Mouse (Mus musculus): ENCODE measurements around the gene Ice2. TPM values are rescaled to one million over a fixed set of nuclear protein-coding genes. Genes with fewer than 3 reads are reported as not detected.

Gene Ice2
- polyA plus RNA-seq, 1 experiment from 2014 or later = 12.6 TPM

DNA sequence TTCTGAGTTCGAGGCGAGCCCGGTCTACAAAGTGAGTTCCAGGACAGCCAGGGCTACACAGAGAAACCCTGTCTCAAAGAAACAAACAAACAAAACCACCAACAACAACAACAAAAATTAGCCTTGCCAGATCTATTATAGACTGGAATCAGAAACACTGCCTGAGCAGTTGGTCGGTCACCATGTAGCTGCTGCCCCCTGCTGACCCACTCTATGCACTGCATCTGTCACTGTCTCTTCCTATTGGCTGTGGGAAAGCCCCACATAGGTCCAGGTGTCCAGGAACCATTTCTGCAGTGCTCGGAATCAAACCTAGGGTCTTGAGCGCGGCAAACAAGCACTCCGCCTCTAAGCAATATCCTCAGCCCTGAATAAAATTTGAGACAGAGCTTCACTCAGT is 29.6 kb upstream of the Ice2 start:
- WGBS = 66% methylated on average over 8 of the region's 8 CpGs
- Histone ChIP-seq H3K27me3 (ENCODE audit: control insufficient read depth, insufficient read depth, low read length) (no peaks in the 10 kb centered on the region), H3K9ac (ENCODE audit: low read length) (no peak overlapping the region), H3K4me2 (ENCODE audit: low read depth, low read length) (no peak overlapping the region), H3K4me3 (ENCODE audit: low read length) (no peak overlapping the region), H3K36me3 (ENCODE audit: control insufficient read depth, insufficient read depth) (peaks cover 4% of the 10 kb centered on the region; the same call in 1 of the 2 replicates), H3K9me3 (replicated peaks; ENCODE audit: control insufficient read depth, low read length) (no peaks in the 10 kb centered on the region), H3K27ac (ENCODE audit: low read length) (no peak overlapping the region), H3K4me1 (ENCODE audit: control insufficient read depth, insufficient read depth, low read length) (peaks cover 7% of the 10 kb centered on the region; the same call in 1 of the 2 replicates)
- no peak for ATAC-seq (replicated peaks; ENCODE audit: extremely low read depth, insufficient read depth, low FRiP score)

DNA sequence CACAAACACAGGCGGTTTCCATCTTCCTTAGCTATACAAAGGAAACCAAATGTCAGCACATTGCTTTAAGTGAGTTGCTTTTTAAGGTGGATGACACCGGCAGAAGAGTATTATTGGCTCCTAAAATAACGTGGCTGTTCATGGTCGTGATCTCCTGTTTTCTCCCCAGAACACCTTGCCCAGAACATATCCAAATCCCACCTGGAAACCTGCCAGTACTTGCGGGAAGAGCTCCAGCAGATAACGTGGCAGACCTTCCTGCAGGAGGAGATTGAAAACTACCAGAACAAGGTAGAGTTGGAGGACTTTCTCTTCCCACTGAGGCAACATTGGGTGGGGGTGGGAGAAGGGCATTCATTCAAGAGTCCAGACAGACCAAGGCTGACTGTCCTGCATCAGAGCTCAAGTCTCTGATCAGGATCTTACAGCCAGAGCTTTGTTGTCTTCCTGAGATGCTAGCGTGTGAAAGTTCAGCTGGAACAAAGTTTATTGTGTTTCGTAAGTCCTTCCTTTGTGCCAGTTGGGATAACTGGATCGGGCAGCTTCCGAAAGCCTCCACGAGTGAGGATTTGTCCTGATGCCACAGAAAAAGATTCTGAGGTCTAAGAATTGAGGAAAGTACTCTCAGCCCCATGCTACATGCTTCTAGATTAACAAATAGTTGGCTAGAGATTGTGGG is 26.5 kb upstream of the Ice2 start:
- ATAC-seq (replicated peaks; ENCODE audit: extremely low read depth, insufficient read depth, low FRiP score) = no peak
- no peak overlapping the region for H3K9ac ChIP-seq (ENCODE audit: low read length)
- 57% methylated on average over 11 of the region's 11 CpGs for WGBS

DNA sequence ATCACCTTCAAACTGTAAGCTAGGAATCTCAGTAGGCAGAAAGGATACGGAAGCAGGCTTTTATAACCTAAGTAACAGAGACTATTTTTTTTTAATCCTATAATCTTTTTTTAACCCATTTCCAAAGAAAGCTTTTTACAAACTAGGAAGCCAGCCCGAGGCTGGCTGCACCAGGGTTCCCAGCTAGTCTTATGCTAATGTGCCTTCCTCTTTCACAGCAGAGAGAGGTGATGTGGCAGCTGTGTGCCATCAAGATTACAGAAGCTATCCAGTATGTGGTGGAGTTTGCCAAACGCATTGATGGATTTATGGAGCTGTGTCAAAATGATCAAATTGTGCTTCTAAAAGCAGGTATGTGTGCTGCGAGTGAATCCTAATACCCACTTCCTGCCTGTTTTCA is 24.8 kb upstream of the Ice2 start:
- Histone ChIP-seq H3K4me2 (ENCODE audit: low read depth, low read length) (no peak overlapping the region), H3K36me3 (ENCODE audit: control insufficient read depth, insufficient read depth) (peaks cover 10% of the 10 kb centered on the region), H3K27me3 (ENCODE audit: control insufficient read depth, insufficient read depth, low read length) (no peaks in the 10 kb centered on the region), H3K9me3 (replicated peaks; ENCODE audit: control insufficient read depth, low read length) (no peaks in the 10 kb centered on the region), H3K9ac (ENCODE audit: low read length) (no peak overlapping the region), H3K4me3 (ENCODE audit: low read length) (no peak overlapping the region), H3K27ac (ENCODE audit: low read length) (no peak overlapping the region), H3K4me1 (ENCODE audit: control insufficient read depth, insufficient read depth, low read length) (peaks cover 7% of the 10 kb centered on the region; the same call in 1 of the 2 replicates)
- WGBS = 59% methylated on average over 4 of the region's 4 CpGs
- no peak for ATAC-seq (replicated peaks; ENCODE audit: extremely low read depth, insufficient read depth, low FRiP score)

More for the DNA sequence above, 26.5 kb upstream of the Ice2 start:
- Histone ChIP-seq H3K4me1 (ENCODE audit: control insufficient read depth, insufficient read depth, low read length) (peaks cover 7% of the 10 kb centered on the region; the same call in 1 of the 2 replicates), H3K9me3 (replicated peaks; ENCODE audit: control insufficient read depth, low read length) (no peaks in the 10 kb centered on the region), H3K4me3 (ENCODE audit: low read length) (no peak overlapping the region), H3K27me3 (ENCODE audit: control insufficient read depth, insufficient read depth, low read length) (no peaks in the 10 kb centered on the region), H3K4me2 (ENCODE audit: low read depth, low read length) (no peak overlapping the region), H3K36me3 (ENCODE audit: control insufficient read depth, insufficient read depth) (peaks cover under 1% of the 10 kb centered on the region; the same call in 1 of the 2 replicates), H3K27ac (ENCODE audit: low read length) (no peak overlapping the region)

DNA sequence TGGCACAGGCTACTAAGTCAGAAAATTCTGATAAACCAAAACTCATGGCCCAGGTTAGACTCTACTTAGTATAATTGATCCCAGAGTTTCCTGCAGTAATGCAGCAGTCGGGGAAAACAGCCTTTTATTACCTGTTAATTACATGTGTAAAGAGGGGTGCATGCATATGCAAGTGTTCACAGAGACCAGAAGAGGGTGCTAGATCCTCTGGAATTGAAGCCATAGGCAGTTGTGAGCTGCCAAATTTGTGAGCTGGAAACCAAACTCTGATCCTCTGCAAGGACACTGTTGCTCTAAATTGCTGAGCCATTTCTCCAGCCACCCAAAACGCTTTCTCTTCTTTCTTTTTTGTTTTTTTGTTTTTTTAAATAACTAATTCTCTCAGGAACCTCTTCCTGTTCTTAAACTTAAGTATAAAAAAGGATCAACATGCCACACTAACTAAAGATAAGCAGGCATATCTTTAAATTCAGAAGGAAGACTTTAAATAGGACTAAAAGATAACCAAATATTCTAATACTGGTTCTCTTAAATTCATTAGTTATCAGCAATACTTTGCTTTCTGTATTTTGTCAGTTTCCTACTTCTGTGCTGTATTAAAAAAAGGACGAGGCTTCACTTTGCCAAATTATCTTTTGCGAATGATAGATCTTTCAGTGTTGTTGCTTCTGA is 20.6 kb upstream of the Ice2 start:
- Histone ChIP-seq H3K36me3 (ENCODE audit: control insufficient read depth, insufficient read depth) (peaks cover 14% of the 10 kb centered on the region), H3K4me3 (ENCODE audit: low read length) (no peak overlapping the region), H3K9me3 (replicated peaks; ENCODE audit: control insufficient read depth, low read length) (no peaks in the 10 kb centered on the region), H3K9ac (ENCODE audit: low read length) (no peak overlapping the region), H3K4me1 (ENCODE audit: control insufficient read depth, insufficient read depth, low read length) (no peaks in the 10 kb centered on the region), H3K27ac (ENCODE audit: low read length) (no peak overlapping the region), H3K27me3 (ENCODE audit: control insufficient read depth, insufficient read depth, low read length) (no peaks in the 10 kb centered on the region), H3K4me2 (ENCODE audit: low read depth, low read length) (no peak overlapping the region)
- 81% methylated on average over 4 of the region's 4 CpGs for WGBS
- no peak for ATAC-seq (replicated peaks; ENCODE audit: extremely low read depth, insufficient read depth, low FRiP score)

DNA sequence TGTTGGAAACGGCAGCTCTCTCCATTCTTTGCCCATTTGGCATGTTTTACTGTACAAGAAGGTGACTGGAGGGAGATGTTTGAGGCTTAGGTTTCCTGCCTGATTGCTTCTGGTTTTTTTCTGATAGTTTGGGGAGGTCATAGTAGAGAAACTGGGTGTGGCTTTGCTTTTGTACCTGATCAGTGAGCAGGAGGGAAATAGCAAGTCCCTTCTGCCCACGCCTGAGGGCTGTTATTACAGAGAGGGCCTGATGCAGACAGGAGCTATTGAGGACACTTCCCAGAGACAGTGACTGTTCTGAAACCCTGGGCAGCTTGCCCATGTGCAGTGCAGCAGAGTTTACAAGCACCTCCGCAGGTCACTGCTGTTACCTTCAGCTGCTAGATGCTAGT is 20.1 kb upstream of the Ice2 start:
- Histone ChIP-seq H3K27me3 (ENCODE audit: control insufficient read depth, insufficient read depth, low read length) (no peaks in the 10 kb centered on the region), H3K36me3 (ENCODE audit: control insufficient read depth, insufficient read depth) (peaks cover 14% of the 10 kb centered on the region), H3K4me3 (ENCODE audit: low read length) (no peak overlapping the region), H3K27ac (ENCODE audit: low read length) (no peak overlapping the region), H3K9me3 (replicated peaks; ENCODE audit: control insufficient read depth, low read length) (no peaks in the 10 kb centered on the region), H3K4me1 (ENCODE audit: control insufficient read depth, insufficient read depth, low read length) (no peaks in the 10 kb centered on the region), H3K9ac (ENCODE audit: low read length) (no peak overlapping the region), H3K4me2 (ENCODE audit: low read depth, low read length) (no peak overlapping the region)
- WGBS = 79% methylated on average over 3 of the region's 3 CpGs
- ATAC-seq (replicated peaks; ENCODE audit: extremely low read depth, insufficient read depth, low FRiP score) = no peak

DNA sequence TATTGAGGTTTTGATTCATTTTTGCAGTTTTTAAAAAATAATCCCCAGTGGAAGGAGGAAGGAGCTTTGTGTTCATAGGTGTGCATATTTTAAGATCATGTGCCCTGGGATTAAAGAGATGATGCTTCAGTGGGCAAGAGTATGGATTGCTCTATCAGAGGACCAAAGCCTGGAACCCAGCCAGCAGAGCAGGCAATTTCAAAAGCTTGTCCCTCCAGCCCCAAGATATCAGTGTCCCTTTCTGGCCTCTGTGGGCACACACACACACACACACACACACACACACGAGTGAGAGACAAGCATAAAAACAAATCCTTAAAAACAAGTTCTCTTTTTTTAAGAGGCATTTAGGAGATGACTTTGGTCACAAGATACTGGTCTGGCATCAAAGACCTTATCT is 17.2 kb upstream of the Ice2 start:
- no peaks in the 10 kb centered on the region for H3K9me3 ChIP-seq (replicated peaks; ENCODE audit: control insufficient read depth, low read length)
- no peak overlapping the region for H3K27ac ChIP-seq (ENCODE audit: low read length)
- H3K4me1 ChIP-seq (ENCODE audit: control insufficient read depth, insufficient read depth, low read length) = no peaks in the 10 kb centered on the region
- no peak overlapping the region for H3K4me3 ChIP-seq (ENCODE audit: low read length)
- no peak overlapping the region for H3K9ac ChIP-seq (ENCODE audit: low read length)
- no peak for ATAC-seq (replicated peaks; ENCODE audit: extremely low read depth, insufficient read depth, low FRiP score)
- no peak overlapping the region for H3K4me2 ChIP-seq (ENCODE audit: low read depth, low read length)
- 29% methylated on average over 1 of the region's 1 CpGs for WGBS
- peaks cover 14% of the 10 kb centered on the region for H3K36me3 ChIP-seq (ENCODE audit: control insufficient read depth, insufficient read depth)
- H3K27me3 ChIP-seq (ENCODE audit: control insufficient read depth, insufficient read depth, low read length) = no peaks in the 10 kb centered on the region

DNA sequence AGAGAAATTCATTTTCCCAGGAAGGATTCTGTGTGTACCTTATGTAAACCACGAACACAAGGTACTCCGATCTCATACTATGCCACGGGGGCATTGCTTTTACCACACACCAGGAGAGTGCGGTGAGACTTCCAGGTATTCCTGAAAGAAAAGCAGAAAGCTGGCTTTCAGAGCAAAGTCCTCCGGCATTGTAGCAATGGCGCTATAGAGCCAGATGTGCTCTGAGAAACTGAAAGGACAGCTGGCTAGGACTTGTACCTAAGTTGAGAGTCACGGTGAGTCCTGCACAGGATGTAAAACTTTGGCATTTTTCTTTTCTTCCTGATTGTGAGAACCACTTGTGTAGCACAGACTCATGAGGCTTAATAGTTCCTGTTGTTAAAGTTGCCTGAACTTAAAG is 16.0 kb upstream of the Ice2 start:
- Histone ChIP-seq H3K4me1 (ENCODE audit: control insufficient read depth, insufficient read depth, low read length) (no peaks in the 10 kb centered on the region), H3K9ac (ENCODE audit: low read length) (no peak overlapping the region), H3K4me2 (ENCODE audit: low read depth, low read length) (no peak overlapping the region), H3K27me3 (ENCODE audit: control insufficient read depth, insufficient read depth, low read length) (no peaks in the 10 kb centered on the region), H3K36me3 (ENCODE audit: control insufficient read depth, insufficient read depth) (peaks cover 8% of the 10 kb centered on the region), H3K27ac (ENCODE audit: low read length) (no peak overlapping the region), H3K9me3 (replicated peaks; ENCODE audit: control insufficient read depth, low read length) (no peaks in the 10 kb centered on the region), H3K4me3 (ENCODE audit: low read length) (no peak overlapping the region)
- no peak for ATAC-seq (replicated peaks; ENCODE audit: extremely low read depth, insufficient read depth, low FRiP score)
- 61% methylated on average over 7 of the region's 7 CpGs for WGBS

DNA sequence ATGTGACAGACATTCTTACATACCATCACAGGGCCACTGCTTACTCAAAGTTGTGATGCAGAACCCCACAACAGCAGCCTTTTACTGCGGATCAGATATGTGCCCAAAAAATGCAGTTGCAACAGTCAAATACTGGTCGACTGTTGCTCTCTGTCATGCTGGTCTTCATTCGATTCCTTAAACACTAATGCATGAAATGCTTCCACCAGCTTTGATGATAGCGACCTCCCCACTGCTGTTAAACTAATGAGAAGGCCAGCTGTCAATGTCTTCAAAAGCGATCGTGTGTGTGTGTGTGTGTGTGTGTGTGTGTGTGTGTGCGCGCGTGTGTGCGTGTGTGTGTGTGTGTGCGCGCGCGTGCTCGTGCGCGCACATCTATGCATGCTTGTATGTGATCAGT is 13.2 kb upstream of the Ice2 start:
- H3K4me1 ChIP-seq (ENCODE audit: control insufficient read depth, insufficient read depth, low read length) = no peaks in the 10 kb centered on the region
- no peak overlapping the region for H3K4me3 ChIP-seq (ENCODE audit: low read length)
- H3K36me3 ChIP-seq (ENCODE audit: control insufficient read depth, insufficient read depth) = no peaks in the 10 kb centered on the region
- H3K9ac ChIP-seq (ENCODE audit: low read length) = no peak overlapping the region
- H3K27ac ChIP-seq (ENCODE audit: low read length) = no peak overlapping the region
- H3K9me3 ChIP-seq (replicated peaks; ENCODE audit: control insufficient read depth, low read length) = no peaks in the 10 kb centered on the region
- 87% methylated on average over 17 of the region's 17 CpGs for WGBS
- H3K4me2 ChIP-seq (ENCODE audit: low read depth, low read length) = no peak overlapping the region
- ATAC-seq (replicated peaks; ENCODE audit: extremely low read depth, insufficient read depth, low FRiP score) = no peak
- no peaks in the 10 kb centered on the region for H3K27me3 ChIP-seq (ENCODE audit: control insufficient read depth, insufficient read depth, low read length)

DNA sequence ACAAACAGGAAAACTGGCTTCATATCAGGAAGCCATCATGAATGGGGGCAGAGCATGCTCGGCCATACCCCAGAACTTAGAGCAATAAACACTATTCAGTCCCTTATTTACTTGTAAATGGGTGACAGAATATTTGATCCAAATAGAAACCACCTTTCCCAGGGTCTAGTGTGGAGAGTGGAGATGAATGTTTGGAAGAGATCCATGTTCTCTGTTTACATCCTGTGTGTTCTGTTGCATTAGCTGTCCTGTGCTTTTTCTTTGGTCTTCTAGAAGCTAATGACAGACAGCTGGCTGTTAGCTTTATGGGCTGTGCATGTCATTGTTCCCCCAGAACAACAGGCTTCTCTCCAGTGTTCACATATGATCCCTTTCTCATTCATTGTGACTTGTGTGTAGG is 12.8 kb upstream of the Ice2 start:
- H3K4me2 ChIP-seq (ENCODE audit: low read depth, low read length) = no peak overlapping the region
- no peaks in the 10 kb centered on the region for H3K36me3 ChIP-seq (ENCODE audit: control insufficient read depth, insufficient read depth)
- H3K9me3 ChIP-seq (replicated peaks; ENCODE audit: control insufficient read depth, low read length) = no peaks in the 10 kb centered on the region
- no peaks in the 10 kb centered on the region for H3K27me3 ChIP-seq (ENCODE audit: control insufficient read depth, insufficient read depth, low read length)
- H3K9ac ChIP-seq (ENCODE audit: low read length) = no peak overlapping the region
- H3K27ac ChIP-seq (ENCODE audit: low read length) = no peak overlapping the region
- ATAC-seq (replicated peaks; ENCODE audit: extremely low read depth, insufficient read depth, low FRiP score) = no peak
- WGBS = 52% methylated on average over 1 of the region's 1 CpGs
- H3K4me3 ChIP-seq (ENCODE audit: low read length) = no peak overlapping the region
- no peaks in the 10 kb centered on the region for H3K4me1 ChIP-seq (ENCODE audit: control insufficient read depth, insufficient read depth, low read length)

Measured in heart, embryonic 16.5 days (tissue).